ENCODE assay signal across 11 mouse cellular contexts in genomic region chr12:51622670-51623365, GRCm38 (mm10). TPM values are rescaled to one million over a fixed set of nuclear protein-coding genes. Genes with fewer than 3 reads are reported as not detected.
A peak's percentile ranks its signal among the peaks of the same experiment; 100 is the strongest.
DNase-seq lines count a peak whose midpoint lies in the region; ATAC-seq and TF ChIP-seq lines count a peak whose summit lies in the region.
"Had no signal": no experiment of that assay in that cellular context is flagged by ENCODE, and none has a peak within 500 bp of the region (broad histone marks: within the 10 kb centered on the region; RNA-seq: fewer than 3 reads in every experiment).

No protein-coding gene starts in this region.

- intact Hi-C loops in gastrocnemius, postnatal 14 days (cut with DNase I; ENCODE audit: low total_unique reads), result no loop called here

- H3K4me1 ChIP-seq in liver, adult 2 months (ENCODE audit: control insufficient read depth, insufficient read depth, low read length), result no peaks in the 10 kb centered on the region
- no peaks in the 10 kb centered on the region for H3K4me1 ChIP-seq in hindbrain, embryonic 15.5 days (replicated peaks)
- H3K4me1 ChIP-seq: embryonic facial prominence, embryonic 13.5 days had no signal

- WGBS in liver, adult 2 months, result 73% methylated on average over 5 of the region's 5 CpGs
- 72% methylated on average over 5 of the region's 5 CpGs for WGBS in hindbrain, embryonic 15.5 days

- no peak overlapping the region for H3K27ac ChIP-seq in liver, adult 2 months (replicated peaks; ENCODE audit: insufficient read depth, low read depth, low read length)
- no peak overlapping the region for H3K27ac ChIP-seq in hindbrain, embryonic 15.5 days (replicated peaks)
- H3K27ac ChIP-seq: embryonic facial prominence, embryonic 13.5 days had no signal

- H3K27me3 ChIP-seq in liver, adult 2 months (ENCODE audit: control insufficient read depth, insufficient read depth, low read length), result no peaks in the 10 kb centered on the region
- H3K27me3 ChIP-seq in hindbrain, embryonic 15.5 days, result no peaks in the 10 kb centered on the region
- H3K27me3 ChIP-seq: embryonic facial prominence, embryonic 13.5 days had no signal

- H3K4me2 ChIP-seq in hindbrain, embryonic 15.5 days, result no peak overlapping the region
- H3K4me2 ChIP-seq: embryonic facial prominence, embryonic 13.5 days had no signal

- DNase-seq in liver, adult 2 months (ENCODE audit: extremely low read depth, low read depth, low spot score), result peak; percentile 35
- DNase-seq in liver, result no peak
- DNase-seq in brain, adult 2 months (ENCODE audit: low read depth, low spot score), result peak; percentile 57
- DNase-seq in retina, postnatal 7 days (ENCODE audit: low read depth, low spot score), result peak; percentile 9
- DNase-seq in gastrocnemius, postnatal 14 days, result no peak
- DNase-seq in cerebellum, adult 11-12 months, result no peak
- DNase-seq: adrenal gland, adult 8-10 months; heart, postnatal 36 days had no signal

- H3K79me2 ChIP-seq in liver, adult 2 months (ENCODE audit: control insufficient read depth, insufficient read depth, low read length), result no peaks in the 10 kb centered on the region

- TF ChIP-seq POLR2A in liver, adult 2 months (IDR thresholded peaks at IDR 0.05; ENCODE audit: extremely low read depth, insufficient read depth, low read length), result no peak

- peak; percentile 38; the same call in 1 of the 2 replicates for TF ChIP-seq CTCF in liver, adult 2 months (IDR thresholded peaks at IDR 0.05; ENCODE audit: low read depth, low read length)

- no peak overlapping the region for H3K4me3 ChIP-seq in liver, adult 2 months (ENCODE audit: insufficient read depth, low read depth, low read length)
- H3K4me3 ChIP-seq in hindbrain, embryonic 15.5 days, result no peak overlapping the region
- H3K4me3 ChIP-seq: embryonic facial prominence, embryonic 13.5 days had no signal

- no peaks in the 10 kb centered on the region for H3K9me3 ChIP-seq in hindbrain, embryonic 15.5 days
- H3K9me3 ChIP-seq: embryonic facial prominence, embryonic 13.5 days had no signal

- H3K36me3 ChIP-seq in liver, adult 2 months (ENCODE audit: control insufficient read depth, insufficient read depth, low read length), result peaks cover 31% of the 10 kb centered on the region
- peaks cover 18% of the 10 kb centered on the region for H3K36me3 ChIP-seq in hindbrain, embryonic 15.5 days

- no peak overlapping the region for H3K9ac ChIP-seq in liver, adult 2 months (ENCODE audit: low read depth, low read length)
- H3K9ac ChIP-seq in hindbrain, embryonic 15.5 days, result no peak overlapping the region
- H3K9ac ChIP-seq: embryonic facial prominence, embryonic 13.5 days had no signal

- ATAC-seq in hindbrain, embryonic 15.5 days (ENCODE audit: low FRiP score, low read depth), result peak; percentile 85

RNA-seq across cellular contexts. Expression of gene Coch, which starts 29.7 kb away (rescaled TPM):
- total RNA-seq in liver, adult 2 months (2014; rRNA removed), result not detected in 2 replicates
- 0.04 TPM in 1 of 2 replicates, not detected in the other for polyA plus RNA-seq in liver, adult 2 months (2012; rRNA removed)
- 22.2 and 25.0 TPM in 2 replicates for polyA plus RNA-seq in hindbrain, embryonic 15.5 days (2015; fragmentation: Nextera tagmentation; extraction: Ambion mirVana)
- total RNA-seq in gastrocnemius, postnatal 14 days (2021), result under 1 TPM; 0.08 to 0.16 TPM
- total RNA-seq: monocyte, adult 5-6 weeks had no signal

Comparison
In these comparisons a context has a peak if more than half of its experiments do, and no peak if none do; other contexts are left out.
1. DNase-seq: peak in liver, adult 2 months (single experiment), brain, adult 2 months (single experiment) and retina, postnatal 7 days (single experiment); none in liver (single experiment), gastrocnemius, postnatal 14 days (single experiment) and cerebellum, adult 11-12 months (single experiment).